Mouse (Mus musculus): ENCODE results near the gene Prcc. TPM values are rescaled to one million over a fixed set of nuclear protein-coding genes. Genes with fewer than 3 reads are reported as not detected.

The Prcc gene
- polyA plus RNA-seq, 1 experiment from 2014 or later = 17.1 TPM

Other genes starting within 250 kb of the Prcc start
- 0.36 and 0.61 TPM in 2 replicates for gene Lrrc71, start 137.0 kb downstream of the Prcc start, polyA plus RNA-seq (2015; fragmentation: Nextera tagmentation; extraction: Ambion mirVana)
- 2.6 and 2.7 TPM in 2 replicates for gene Ntrk1, start 90.4 kb downstream of the Prcc start, polyA plus RNA-seq (2015; fragmentation: Nextera tagmentation; extraction: Ambion mirVana)
- gene Insrr, start 88.7 kb downstream of the Prcc start, polyA plus RNA-seq (2015; fragmentation: Nextera tagmentation; extraction: Ambion mirVana) = 0.27 and 0.51 TPM in 2 replicates
- 18.2 and 20.4 TPM in 2 replicates for gene Pear1, start 61.3 kb downstream of the Prcc start, polyA plus RNA-seq (2015; fragmentation: Nextera tagmentation; extraction: Ambion mirVana)
- not detected in 2 replicates for gene Sh2d2a, start 38.9 kb downstream of the Prcc start, polyA plus RNA-seq (2015; fragmentation: Nextera tagmentation; extraction: Ambion mirVana)
- 205 and 221 TPM in 2 replicates for gene Hdgf, start 20.7 kb upstream of the Prcc start, polyA plus RNA-seq (2015; fragmentation: Nextera tagmentation; extraction: Ambion mirVana)
- 66.5 and 73.9 TPM in 2 replicates for gene Mrpl24, start 33.9 kb upstream of the Prcc start, polyA plus RNA-seq (2015; fragmentation: Nextera tagmentation; extraction: Ambion mirVana)
- 65.5 and 66.7 TPM in 2 replicates for gene Isg20l2, start 44.7 kb upstream of the Prcc start, polyA plus RNA-seq (2015; fragmentation: Nextera tagmentation; extraction: Ambion mirVana)
- 22.3 and 23.6 TPM in 2 replicates for gene Rrnad1, start 45.1 kb upstream of the Prcc start, polyA plus RNA-seq (2015; fragmentation: Nextera tagmentation; extraction: Ambion mirVana)
- gene Crabp2, start 63.1 kb upstream of the Prcc start, polyA plus RNA-seq (2015; fragmentation: Nextera tagmentation; extraction: Ambion mirVana) = 518 and 520 TPM in 2 replicates
- gene Nes, start 85.5 kb upstream of the Prcc start, polyA plus RNA-seq (2015; fragmentation: Nextera tagmentation; extraction: Ambion mirVana) = 30.5 and 32.8 TPM in 2 replicates
- gene Bcan, start 114.6 kb upstream of the Prcc start, polyA plus RNA-seq (2015; fragmentation: Nextera tagmentation; extraction: Ambion mirVana) = 0.57 and 0.59 TPM in 2 replicates
- 0.23 TPM in 1 of 2 replicates, not detected in the other for gene Hapln2, start 142.0 kb upstream of the Prcc start, polyA plus RNA-seq (2015; fragmentation: Nextera tagmentation; extraction: Ambion mirVana)
- gene Gpatch4, start 157.5 kb upstream of the Prcc start, polyA plus RNA-seq (2015; fragmentation: Nextera tagmentation; extraction: Ambion mirVana) = 33.0 and 33.9 TPM in 2 replicates
- 209 and 222 TPM in 2 replicates for gene Naxe, start 172.9 kb upstream of the Prcc start, polyA plus RNA-seq (2015; fragmentation: Nextera tagmentation; extraction: Ambion mirVana)
- not detected in 2 replicates for gene Ttc24, start 192.7 kb upstream of the Prcc start, polyA plus RNA-seq (2015; fragmentation: Nextera tagmentation; extraction: Ambion mirVana)
- 19.5 and 20.6 TPM in 2 replicates for gene Iqgap3, start 196.4 kb upstream of the Prcc start, polyA plus RNA-seq (2015; fragmentation: Nextera tagmentation; extraction: Ambion mirVana)